Mouse (Mus musculus) E14TG2a.4 (cell line): ENCODE measurements around the gene Cnot11.

Source experiments
- CTCF ChIP-seq: conservative IDR thresholded peaks from 2 replicates; pipeline ENCODE4 v1.5.1; 2014; ENCODE audit warnings: low read length
- NANOG ChIP-seq: IDR thresholded peaks from 2 replicates; pipeline ENCODE4 v1.6.1; 2014; ENCODE audit warnings: borderline replicate concordance, low read length, mixed read lengths
- POU5F1 ChIP-seq: IDR thresholded peaks from 2 replicates; pipeline ENCODE4 v1.6.1; 2014; ENCODE audit warnings: low read length, borderline replicate concordance

GRCm38 (mm10) chr1:39496995-39497394, 37.8 kb upstream of the Cnot11 start:
- 0 out of 2 replicates have a peak, but pooled peaks have one; percentile 13 for TF ChIP-seq CTCF
- TF ChIP-seq NANOG = no peak
- no peak for TF ChIP-seq POU5F1
